Comparison of ENCODE assay signal across 11 mouse cellular contexts in the genomic region with DNA sequence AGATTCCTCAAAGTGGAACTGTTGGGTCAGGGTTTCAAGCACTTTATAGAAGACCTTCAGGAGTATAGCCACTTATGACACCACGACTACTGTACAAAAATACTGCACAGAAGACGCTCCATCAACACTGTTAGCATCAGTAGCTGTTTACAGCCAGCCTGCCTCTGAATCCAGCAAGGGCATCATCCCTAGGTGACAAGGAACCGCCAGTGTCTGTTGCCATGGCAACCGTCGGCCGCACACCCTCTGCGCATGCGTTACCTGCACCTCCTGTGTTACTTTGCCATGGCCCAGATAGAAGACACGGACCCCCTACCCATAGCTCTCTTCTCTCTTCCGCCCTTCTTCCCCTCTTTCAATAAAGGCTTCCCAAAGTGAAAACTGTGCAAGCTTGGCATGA. TPM values are rescaled to one million over a fixed set of nuclear protein-coding genes. Genes with fewer than 3 reads are reported as not detected.
DNase-seq lines count a peak whose midpoint lies in the region; ATAC-seq and TF ChIP-seq lines count a peak whose summit lies in the region.
"Had no signal": no experiment of that assay in that cellular context is flagged by ENCODE, and none has a peak within 500 bp of the region (broad histone marks: within the 10 kb centered on the region; RNA-seq: fewer than 3 reads in every experiment).

No protein-coding gene starts in this region.

- H3K27me3 ChIP-seq in thymus, adult 2 months (ENCODE audit: control insufficient read depth, insufficient read depth, low read length): no peaks in the 10 kb centered on the region
- H3K27me3 ChIP-seq in forebrain, embryonic 13.5 days: no peaks in the 10 kb centered on the region
- H3K27me3 ChIP-seq in limb, embryonic 11.5 days (ENCODE audit: control insufficient read depth, insufficient read depth, low read length): no peaks in the 10 kb centered on the region

- peak overlapping the region; percentile 18; the same call in 1 of the 2 replicates for H3K4me2 ChIP-seq in forebrain, embryonic 13.5 days
- no peak overlapping the region for H3K4me2 ChIP-seq in limb, embryonic 11.5 days (ENCODE audit: low read depth, severe bottlenecking)
- H3K4me2 ChIP-seq: lung, embryonic 14.5 days had no signal

- peaks cover 6% of the 10 kb centered on the region for H3K4me1 ChIP-seq in thymus, adult 2 months (replicated peaks; ENCODE audit: control insufficient read depth, insufficient read depth, low read length)
- peaks cover 29% of the 10 kb centered on the region for H3K4me1 ChIP-seq in forebrain, embryonic 13.5 days
- peaks cover 16% of the 10 kb centered on the region for H3K4me1 ChIP-seq in limb, embryonic 11.5 days (ENCODE audit: control insufficient read depth, insufficient read depth, low read length)

- H3K27ac ChIP-seq in thymus, adult 2 months (ENCODE audit: control insufficient read depth, insufficient read depth, low read length): no peak overlapping the region
- H3K27ac ChIP-seq in forebrain, embryonic 13.5 days: peak overlapping the region; percentile 48
- no peak overlapping the region for H3K27ac ChIP-seq in limb, embryonic 11.5 days (replicated peaks; ENCODE audit: low read depth, low read length)
- H3K27ac ChIP-seq: stomach, postnatal 0 days had no signal

- no peak overlapping the region for H3K4me3 ChIP-seq in thymus, adult 2 months (ENCODE audit: control insufficient read depth, insufficient read depth, low read length)
- no peak overlapping the region for H3K4me3 ChIP-seq in forebrain, embryonic 13.5 days
- H3K4me3 ChIP-seq in limb, embryonic 11.5 days (ENCODE audit: low read depth, low read length): no peak overlapping the region

- ATAC-seq in forebrain, embryonic 13.5 days: peak; percentile 61; the same call in 1 of the 2 replicates
- no peak for ATAC-seq in limb, embryonic 11.5 days (ENCODE audit: insufficient number of reproducible peaks, low FRiP score, low TSS enrichment, low read depth)

- TF ChIP-seq POLR2A in thymus, adult 2 months (IDR thresholded peaks at IDR 0.05; ENCODE audit: control insufficient read depth, extremely low read depth, insufficient read depth, low read length, poor library complexity): no peak

- DNase-seq in thymus, postnatal 4 days: peak; percentile 54
- DNase-seq in thymus, adult 2 months: no peak
- peak; percentile 60 for DNase-seq in limb, embryonic 11.5 days (ENCODE audit: low spot score)
- DNase-seq in kidney, postnatal 14 days: no peak
- no peak for DNase-seq in B cell, adult 2 months
- no peak for DNase-seq in ovary, postnatal 10 days (ENCODE audit: low spot score)
- DNase-seq: lung, embryonic 14.5 days; right cerebral cortex, postnatal 14 days had no signal

- H3K36me3 ChIP-seq in thymus, adult 2 months (ENCODE audit: control insufficient read depth, insufficient read depth, low read length): no peaks in the 10 kb centered on the region
- no peaks in the 10 kb centered on the region for H3K36me3 ChIP-seq in forebrain, embryonic 13.5 days (ENCODE audit: poor library complexity, severe bottlenecking)
- H3K36me3 ChIP-seq in limb, embryonic 11.5 days (ENCODE audit: control insufficient read depth, insufficient read depth, low read length): no peaks in the 10 kb centered on the region
- H3K36me3 ChIP-seq: G1E had no signal

- H3K9ac ChIP-seq in forebrain, embryonic 13.5 days: no peak overlapping the region
- H3K9ac ChIP-seq in limb, embryonic 11.5 days (ENCODE audit: low read length): no peak overlapping the region
- H3K9ac ChIP-seq: lung, embryonic 14.5 days had no signal

- 86% methylated on average over 10 of the region's 10 CpGs for WGBS in thymus, adult 2 months
- 15% methylated on average over 10 of the region's 10 CpGs for WGBS in forebrain, embryonic 13.5 days
- 27% methylated on average over 10 of the region's 10 CpGs for WGBS in limb, embryonic 11.5 days

- H3K9me3 ChIP-seq in forebrain, embryonic 13.5 days (replicated peaks): no peaks in the 10 kb centered on the region
- H3K9me3 ChIP-seq in limb, embryonic 11.5 days (ENCODE audit: control insufficient read depth, low read length): no peaks in the 10 kb centered on the region
- H3K9me3 ChIP-seq: G1E had no signal

- no peak for TF ChIP-seq CTCF in thymus, adult 2 months (IDR thresholded peaks at IDR 0.05; ENCODE audit: borderline replicate concordance, control insufficient read depth, extremely low read depth, insufficient read depth, low read length, poor library complexity)

RNA-seq across cellular contexts. Expression of gene Tubg2, which starts 9.3 kb away (rescaled TPM):
- polyA plus RNA-seq in thymus, adult 2 months (2012; rRNA removed): 2.6 and 3.3 TPM in 2 replicates
- polyA plus RNA-seq in forebrain, embryonic 13.5 days (2015; fragmentation: Nextera tagmentation; extraction: Ambion mirVana): 14.6 and 16.4 TPM in 2 replicates
- 4.8 and 5.0 TPM in 2 replicates for polyA plus RNA-seq in limb, embryonic 11.5 days (2014; fragmentation: Nextera tagmentation; extraction: Ambion mirVana)
- polyA plus RNA-seq: G1E had no signal

RNA-seq across cellular contexts. Expression of gene Cntnap1, which starts 23.9 kb away (rescaled TPM):
- 4.5 and 5.3 TPM in 2 replicates for polyA plus RNA-seq in thymus, adult 2 months (2012; rRNA removed)
- polyA plus RNA-seq in forebrain, embryonic 13.5 days (2015; fragmentation: Nextera tagmentation; extraction: Ambion mirVana): 0.36 and 0.42 TPM in 2 replicates
- 0.04 and 0.21 TPM in 2 replicates for polyA plus RNA-seq in limb, embryonic 11.5 days (2014; fragmentation: Nextera tagmentation; extraction: Ambion mirVana)

RNA-seq across cellular contexts. Expression of gene Plekhh3, which starts 24.8 kb away (rescaled TPM):
- 11.9 and 12.1 TPM in 2 replicates for polyA plus RNA-seq in thymus, adult 2 months (2012; rRNA removed)
- polyA plus RNA-seq in forebrain, embryonic 13.5 days (2015; fragmentation: Nextera tagmentation; extraction: Ambion mirVana): 4.5 and 6.4 TPM in 2 replicates
- 2.6 and 4.1 TPM in 2 replicates for polyA plus RNA-seq in limb, embryonic 11.5 days (2014; fragmentation: Nextera tagmentation; extraction: Ambion mirVana)

RNA-seq across cellular contexts. Expression of gene Tubg1, which starts 26.6 kb away (rescaled TPM):
- 50.3 and 67.4 TPM in 2 replicates for polyA plus RNA-seq in thymus, adult 2 months (2012; rRNA removed)
- 108 and 112 TPM in 2 replicates for polyA plus RNA-seq in forebrain, embryonic 13.5 days (2015; fragmentation: Nextera tagmentation; extraction: Ambion mirVana)
- polyA plus RNA-seq in limb, embryonic 11.5 days (2014; fragmentation: Nextera tagmentation; extraction: Ambion mirVana): 113 and 119 TPM in 2 replicates

RNA-seq across cellular contexts. Expression of gene Retreg3, which starts 26.7 kb away (rescaled TPM):
- 118 and 130 TPM in 2 replicates for polyA plus RNA-seq in thymus, adult 2 months (2012; rRNA removed)
- polyA plus RNA-seq in forebrain, embryonic 13.5 days (2015; fragmentation: Nextera tagmentation; extraction: Ambion mirVana): 18.6 and 20.8 TPM in 2 replicates
- 10.3 and 10.8 TPM in 2 replicates for polyA plus RNA-seq in limb, embryonic 11.5 days (2014; fragmentation: Nextera tagmentation; extraction: Ambion mirVana)

Comparison
In these comparisons a context has a peak if more than half of its experiments do, and no peak if none do; other contexts are left out.
1. DNase-seq: peak in thymus, postnatal 4 days (single experiment) and limb, embryonic 11.5 days (single experiment); none in thymus, adult 2 months (single experiment), kidney, postnatal 14 days (single experiment), B cell, adult 2 months (0 of 2) and ovary, postnatal 10 days (single experiment).